Mouse (Mus musculus) spleen, adult 18-20 months (tissue): Measurements from ENCODE around the gene Smarcd3.
A peak's percentile ranks its signal among the peaks of the same experiment; 100 is the strongest.

Source experiments
- DNase-seq, 2 experiments: peaks; one replicate each; pipeline ENCODE4 v3.0.0; 2022; ENCODE audit warnings: mixed read lengths in 2 of 2

Gene Smarcd3

GRCm38 (mm10) chr5:24623986-24624821, at the start of gene Smarcd3:
TSS of gene Smarcd3 (minus strand) at chr5:24624411.
- no peak for DNase-seq

- DNase-seq: no peak
Observed at GRCm38 (mm10) chr5:24661457-24661856, 37.2 kb upstream of the Smarcd3 start.

DNA sequence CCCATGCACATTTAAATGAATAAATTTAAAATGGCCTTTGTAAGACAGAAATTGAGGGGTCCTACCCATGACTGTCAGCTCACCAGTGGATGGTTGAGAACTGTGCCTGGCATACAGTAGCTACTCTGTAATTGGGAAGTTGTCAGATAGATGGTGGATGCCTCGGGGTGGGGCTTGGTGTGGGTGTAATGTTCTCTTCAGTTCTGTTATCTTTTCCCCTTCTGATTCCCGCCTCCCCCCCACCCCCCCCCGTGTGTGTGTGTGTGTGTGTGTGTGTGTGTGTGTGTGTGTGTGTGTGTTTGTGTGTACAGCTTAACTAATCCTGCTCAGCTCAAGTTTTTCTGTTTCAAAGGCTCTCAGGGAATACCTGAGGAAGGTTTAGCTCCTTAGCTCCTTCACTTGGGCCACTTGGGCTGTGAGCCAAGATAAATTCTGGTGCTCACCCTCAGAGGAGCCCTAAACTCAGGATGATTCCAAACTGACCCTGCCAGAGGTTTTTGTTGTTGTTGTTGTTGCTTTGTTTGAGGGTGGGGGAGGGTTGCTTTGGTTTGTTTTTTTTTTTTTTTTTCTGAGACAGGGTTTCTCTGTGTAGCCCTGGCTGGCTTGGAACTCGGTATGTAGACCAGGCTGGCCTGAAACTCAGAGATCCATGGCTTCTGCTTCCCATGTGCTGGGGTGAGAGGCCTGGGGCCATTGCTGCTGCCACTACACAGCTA, 35.7 kb upstream of the Smarcd3 start:
- DNase-seq: no peak

DNA sequence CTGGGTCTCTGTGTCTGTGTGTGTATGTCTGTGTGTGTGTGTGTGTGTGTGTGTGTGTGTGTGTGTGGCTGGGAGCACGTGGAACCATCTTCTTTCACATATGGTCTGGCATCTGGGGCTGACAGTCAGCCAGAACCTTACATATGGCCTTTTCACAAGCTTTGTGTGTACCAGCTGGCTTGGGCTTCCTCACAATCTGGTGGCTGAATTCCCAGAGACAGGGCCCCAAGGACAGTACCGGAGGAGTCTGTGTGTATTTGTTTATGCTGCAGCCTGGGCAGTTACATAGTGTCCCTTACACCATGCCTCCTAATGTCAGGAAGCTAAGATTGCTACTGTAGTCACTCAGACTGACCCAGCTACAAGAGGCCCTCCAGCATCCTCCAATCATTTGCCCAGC, 32.9 kb upstream of the Smarcd3 start:
- DNase-seq: no peak

DNA sequence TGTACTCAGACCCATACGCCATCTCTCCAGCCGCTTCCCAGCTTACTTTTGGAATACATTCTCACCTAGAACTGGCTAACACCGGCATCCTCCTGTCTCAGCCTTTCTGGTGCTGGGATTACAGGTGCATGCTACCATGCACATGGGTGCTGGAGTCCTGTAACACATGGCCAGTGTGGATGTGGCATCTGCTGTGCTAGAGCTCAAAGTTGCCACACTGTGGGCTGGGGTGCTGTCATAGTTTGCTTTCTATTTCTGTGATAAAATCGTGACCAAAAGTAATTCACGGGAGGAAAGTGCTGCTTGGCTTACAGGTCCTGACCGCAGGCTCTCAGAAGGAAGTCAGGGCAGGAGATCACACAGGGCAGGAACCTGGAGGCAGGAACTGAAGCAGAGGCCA, 30.3 kb upstream of the Smarcd3 start:
- no peak for DNase-seq

- no peak for DNase-seq
Observed at GRCm38 (mm10) chr5:24652780-24653179, 28.6 kb upstream of the Smarcd3 start.

DNA sequence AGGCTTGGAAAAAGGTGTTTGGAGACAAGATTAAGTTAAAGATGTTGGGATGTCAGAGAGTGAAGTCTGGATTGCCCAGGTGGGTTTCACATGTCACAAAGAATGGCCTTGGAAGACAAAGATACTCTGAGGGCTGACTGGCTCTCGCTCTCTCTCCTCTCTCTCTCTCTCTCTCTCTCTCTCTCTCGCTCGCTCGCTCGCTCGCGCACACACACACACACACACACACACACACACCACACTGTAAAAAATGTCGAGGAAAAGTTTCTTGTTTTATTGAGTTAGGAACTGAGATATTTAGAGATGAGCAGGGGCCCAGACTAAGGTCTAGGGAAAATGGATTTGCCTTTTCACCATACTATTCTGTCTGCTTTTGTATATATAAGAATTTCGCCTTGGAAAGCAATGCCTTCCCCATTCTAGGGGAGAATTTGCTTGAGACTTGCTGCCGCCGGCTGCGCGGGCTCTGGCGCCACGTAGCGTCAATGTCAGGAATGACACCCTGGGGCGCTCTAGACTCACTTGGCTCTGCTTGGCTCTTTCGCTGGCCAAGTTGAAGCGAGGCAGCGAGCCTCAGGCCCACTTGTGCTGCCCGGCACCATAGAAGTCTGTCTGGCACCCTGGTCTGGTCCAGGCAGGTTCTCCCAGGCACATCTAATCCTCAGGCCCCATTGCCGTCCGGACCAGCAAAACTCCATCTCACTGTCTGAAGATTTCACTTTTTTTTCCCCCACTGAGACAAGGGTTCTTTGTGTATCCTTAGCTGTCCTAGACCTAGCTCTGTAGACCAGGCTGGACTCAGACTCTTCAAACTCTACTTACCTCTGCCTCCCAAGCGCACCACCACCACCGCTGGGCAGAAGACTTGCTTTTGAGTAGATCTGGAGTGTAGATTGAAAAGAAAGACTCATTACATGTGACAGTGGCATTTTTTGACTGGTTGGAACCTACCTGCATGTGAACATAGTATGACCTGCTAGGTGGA, 27.8 kb upstream of the Smarcd3 start:
- peak; percentile 32 to 75 for DNase-seq

DNA sequence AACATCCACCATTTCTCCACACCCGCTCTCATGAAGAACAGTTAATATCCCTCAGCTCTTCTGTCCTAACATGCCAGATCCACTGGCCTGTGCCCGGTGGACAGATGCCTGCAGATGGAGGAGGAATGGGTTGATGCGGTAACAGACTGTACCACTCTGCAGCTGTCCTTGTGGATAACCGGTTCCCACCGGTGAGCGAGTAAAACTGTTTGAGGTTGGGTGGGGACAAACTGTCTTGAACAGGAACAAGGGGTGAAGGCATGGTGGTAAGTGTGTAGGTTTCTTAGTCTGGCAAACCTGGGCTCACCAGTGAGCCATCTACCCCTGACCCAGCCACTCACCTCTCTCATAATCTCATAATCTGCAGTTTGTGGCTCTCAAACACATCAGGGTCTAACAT, 27.1 kb upstream of the Smarcd3 start:
- no peak for DNase-seq

- DNase-seq: no peak
Observed at GRCm38 (mm10) chr5:24649701-24650100, 25.5 kb upstream of the Smarcd3 start.

GRCm38 (mm10) chr5:24649231-24649630, 25.0 kb upstream of the Smarcd3 start:
- DNase-seq: no peak

GRCm38 (mm10) chr5:24645454-24645853, 21.2 kb upstream of the Smarcd3 start:
- DNase-seq: no peak

DNA sequence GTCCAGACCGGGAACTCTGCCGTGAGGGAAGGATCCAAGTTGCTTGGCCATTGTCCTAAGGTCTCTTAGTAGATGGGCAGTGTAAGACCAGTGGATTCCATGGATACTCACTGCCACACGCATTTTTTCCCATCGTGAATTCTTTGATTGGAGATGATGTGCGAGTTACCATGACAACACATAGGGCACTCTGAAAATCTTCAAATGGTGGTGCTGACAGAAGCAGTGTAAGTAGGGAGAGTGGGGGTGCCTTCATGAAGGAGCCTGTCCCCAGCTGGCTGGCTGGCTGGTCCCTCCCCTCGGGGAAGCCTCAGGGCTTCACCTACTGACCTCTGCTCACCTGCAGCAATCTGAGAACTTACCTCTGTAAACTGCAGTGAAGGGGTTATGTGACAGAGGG, 14.9 kb upstream of the Smarcd3 start:
- no peak for DNase-seq

DNA sequence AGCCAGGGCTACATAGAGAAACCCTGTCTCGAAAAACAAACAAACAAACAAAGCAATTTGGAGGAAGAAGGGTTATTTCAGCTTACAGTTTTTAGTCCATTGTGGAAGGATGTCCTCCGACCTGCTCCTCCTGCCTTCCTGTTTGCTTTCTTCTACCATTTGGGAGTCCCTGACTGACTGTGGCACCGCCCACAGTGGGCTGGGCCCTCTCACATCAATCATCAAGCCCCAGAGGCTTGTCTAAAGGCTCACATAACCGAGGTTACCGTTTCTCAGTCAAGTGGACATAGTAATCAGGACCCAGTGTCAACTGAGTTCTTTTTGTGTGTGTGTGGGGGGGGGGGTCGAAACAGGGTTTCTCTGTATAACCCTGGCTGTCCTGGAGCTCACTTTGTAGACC, 13.9 kb upstream of the Smarcd3 start:
- DNase-seq: no peak

DNA sequence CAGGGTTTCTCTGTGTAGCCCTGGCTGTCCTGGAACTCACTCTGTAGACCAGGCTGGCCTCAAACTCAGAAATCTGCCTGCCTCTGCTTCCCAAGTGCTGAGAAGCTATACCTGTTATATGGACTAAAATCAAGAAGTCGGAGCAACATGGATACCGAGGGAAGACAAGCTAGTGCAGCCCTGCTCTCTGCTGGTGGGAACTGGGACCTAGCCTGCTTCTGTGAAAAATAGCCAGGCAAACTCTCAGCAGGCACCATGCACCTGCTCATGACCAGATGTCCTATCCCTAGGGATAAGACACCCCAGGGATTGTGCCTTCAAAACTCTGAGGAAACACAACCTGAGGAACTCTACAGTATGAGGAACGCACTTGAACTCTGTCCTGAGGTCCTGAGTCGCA, 12.8 kb upstream of the Smarcd3 start:
- DNase-seq: no peak

DNA sequence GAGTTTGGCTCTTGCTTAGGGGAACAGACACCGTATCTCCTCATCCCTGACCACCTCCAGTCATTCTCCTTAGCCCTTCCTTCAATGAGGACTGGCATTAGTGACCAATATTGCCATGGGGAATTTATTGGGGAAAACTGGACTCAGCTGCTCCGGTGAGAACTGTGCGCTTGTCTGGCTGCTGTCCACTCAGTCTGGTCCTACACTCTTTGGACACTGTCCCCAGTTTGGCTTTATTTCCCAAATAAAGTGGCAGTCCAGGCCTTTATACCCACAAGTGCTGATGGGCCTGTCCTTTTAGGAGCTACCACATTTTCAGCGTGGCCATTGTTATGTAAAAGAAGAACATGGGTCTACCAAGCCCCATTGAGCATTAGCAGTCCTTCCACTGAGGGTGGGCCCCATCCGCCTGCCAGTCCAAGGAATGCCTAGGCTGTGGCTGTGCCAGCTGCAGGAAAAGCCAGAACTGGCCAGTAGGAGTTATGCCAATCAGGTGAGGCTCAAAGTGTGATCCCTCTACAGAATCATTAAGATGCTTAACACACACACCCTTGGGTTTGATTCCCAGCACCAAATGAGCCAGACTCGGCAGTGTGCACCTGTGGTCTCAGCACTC, 11.4 kb upstream of the Smarcd3 start:
- no peak for DNase-seq

DNA sequence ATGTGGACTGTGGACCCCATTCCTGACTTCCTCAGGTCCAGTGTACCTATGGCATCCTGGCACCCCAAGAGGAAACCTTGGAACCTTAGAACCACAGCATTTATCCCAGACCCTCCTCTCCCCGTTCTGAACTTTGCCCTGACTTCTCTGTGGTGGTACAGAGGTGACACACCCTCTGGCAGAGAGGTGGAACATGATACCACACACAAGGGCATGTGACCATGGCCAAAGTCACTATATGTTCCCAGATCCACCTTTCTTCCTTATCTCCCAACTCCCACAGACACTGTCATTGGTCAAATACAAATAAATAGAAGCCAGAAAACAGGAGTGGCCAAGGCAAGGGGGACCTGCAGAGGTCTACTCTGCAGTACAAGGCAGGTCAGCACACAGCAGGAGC, 10.9 kb upstream of the Smarcd3 start:
- no peak for DNase-seq

DNA sequence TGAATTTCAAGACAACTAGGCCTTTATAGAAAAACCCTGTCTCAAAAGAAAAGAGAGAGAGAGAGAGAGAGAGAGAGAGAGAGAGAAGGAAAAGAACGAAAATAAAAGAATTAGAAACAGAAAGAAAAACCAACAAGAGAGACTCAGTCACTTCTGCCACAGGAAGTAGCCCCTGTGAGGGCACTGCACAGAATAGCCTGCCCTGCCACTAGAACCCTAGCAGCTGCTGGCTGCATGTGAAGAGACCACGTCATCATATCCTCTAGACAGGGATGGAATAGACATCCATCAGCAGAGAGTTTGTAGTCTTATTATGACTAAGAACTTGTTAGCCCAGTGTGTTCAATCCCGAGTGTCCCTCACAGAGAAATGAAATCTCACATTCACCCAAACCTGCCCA, 5.5 kb upstream of the Smarcd3 start:
- DNase-seq: no peak

GRCm38 (mm10) chr5:24624822-24625120, 560 bp upstream of the Smarcd3 start:
- DNase-seq: no peak

DNA sequence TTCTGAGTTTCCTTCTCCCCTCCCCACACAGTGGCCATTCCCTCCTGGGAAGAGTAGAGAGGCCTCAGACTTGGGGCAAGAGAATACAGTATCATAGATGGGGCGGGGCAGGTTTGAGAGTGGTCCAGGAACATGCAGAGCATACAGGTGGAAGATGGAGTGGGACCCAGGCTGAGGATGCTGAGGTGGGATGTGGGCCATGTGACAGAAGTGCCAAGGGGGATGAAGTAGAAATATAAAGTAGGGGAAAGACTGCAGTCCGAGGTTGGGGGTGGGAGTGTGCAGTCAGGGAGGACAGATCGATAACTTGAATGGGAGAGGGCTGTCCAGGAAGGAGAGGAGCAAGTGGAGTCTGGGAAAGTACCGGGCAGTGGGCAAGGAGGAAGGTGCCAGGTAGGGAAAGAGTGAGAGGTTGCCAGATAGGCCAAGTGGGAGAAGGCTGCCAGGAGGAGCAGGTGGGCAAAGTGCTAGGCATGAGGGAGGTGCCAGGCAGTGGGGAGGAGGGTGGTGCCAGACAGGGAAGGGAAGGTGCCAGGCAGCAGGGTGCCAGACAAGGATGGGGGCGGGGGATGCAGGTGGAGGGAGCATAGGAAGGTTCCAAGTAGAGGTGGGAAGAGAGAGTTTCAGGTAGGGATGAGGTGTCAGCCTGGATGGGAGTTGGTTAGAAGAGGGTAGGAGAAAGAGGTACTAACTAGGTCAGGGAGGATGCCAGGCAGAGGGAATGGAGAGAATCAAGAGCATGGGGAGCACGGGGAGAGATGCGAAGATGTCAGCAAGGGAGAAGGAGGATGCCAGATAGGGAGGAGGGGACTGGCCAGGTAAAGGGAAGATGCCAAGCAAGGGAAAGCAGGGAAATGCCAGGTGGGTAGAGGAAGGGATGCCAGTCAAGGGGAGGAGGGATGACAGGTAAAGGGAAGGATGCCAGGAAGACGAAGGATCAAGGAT, 898 bp downstream of the Smarcd3 start:
- no peak for DNase-seq

GRCm38 (mm10) chr5:24622386-24623040, 1.7 kb downstream of the Smarcd3 start:
- DNase-seq: no peak

- no peak for DNase-seq
Observed at GRCm38 (mm10) chr5:24620626-24621025, 3.6 kb downstream of the Smarcd3 start.
